Mouse (Mus musculus): ENCODE data around the gene Dio2.
A peak's percentile ranks its signal among the peaks of the same experiment; 100 is the strongest.

GRCm38 (mm10) chr12:90729648-90730047 is 8.6 kb downstream of the Dio2 start:
- TF ChIP-seq CTCF (conservative IDR thresholded peaks at IDR 0.05; ENCODE audit: low read length), result peak; percentile 94
- no peak for TF ChIP-seq POU5F1 (IDR thresholded peaks at IDR 0.05; ENCODE audit: borderline replicate concordance, low read length)
